Mouse (Mus musculus): ENCODE measurements around the gene Rftn1. TPM values are rescaled to one million over a fixed set of nuclear protein-coding genes. Genes with fewer than 3 reads are reported as not detected.

Gene Rftn1
- total and polyA plus RNA-seq, 3 experiments: 52.5 to 80.6 (median 60.5) TPM

DNA sequence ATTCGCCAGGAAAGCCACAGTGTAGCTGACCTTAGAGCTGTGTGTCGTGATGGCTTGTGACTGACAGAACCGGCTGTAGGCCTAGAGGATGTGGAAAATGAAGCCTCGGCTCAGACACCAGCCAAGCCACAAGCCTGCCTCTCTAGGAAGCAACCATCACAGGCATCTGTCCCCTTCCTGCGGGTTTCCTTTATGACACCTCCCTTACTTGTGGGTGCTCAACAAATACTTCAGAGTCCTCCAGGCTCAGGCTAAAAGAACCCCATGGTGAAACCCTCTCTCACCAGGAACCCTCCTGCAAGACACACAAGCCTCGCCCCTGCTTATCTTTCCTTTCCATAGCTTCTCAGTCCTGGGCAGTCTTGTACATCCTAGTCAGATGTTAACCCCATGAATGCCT lies 31.9 kb downstream of the Rftn1 start (continued):
- TF ChIP-seq MAX (IDR thresholded peaks at IDR 0.05; ENCODE audit: low read length) (no peak), HCFC1 (IDR thresholded peaks at IDR 0.05; ENCODE audit: low read depth, low read length) (no peak), ZKSCAN1 (IDR thresholded peaks at IDR 0.05; ENCODE audit: borderline replicate concordance, low read depth, low read length) (no peak), POLR2AphosphoS2 (IDR thresholded peaks at IDR 0.05; ENCODE audit: low read depth, low read length) (peak; percentile 15; the same call in 1 of the 2 replicates), UBTF (IDR thresholded peaks at IDR 0.05; ENCODE audit: low read depth, low read length) (no peak), EP300 (IDR thresholded peaks at IDR 0.05; ENCODE audit: low read length) (no peak), ZNF384 (IDR thresholded peaks at IDR 0.05; ENCODE audit: low read depth, low read length) (no peak)

DNA sequence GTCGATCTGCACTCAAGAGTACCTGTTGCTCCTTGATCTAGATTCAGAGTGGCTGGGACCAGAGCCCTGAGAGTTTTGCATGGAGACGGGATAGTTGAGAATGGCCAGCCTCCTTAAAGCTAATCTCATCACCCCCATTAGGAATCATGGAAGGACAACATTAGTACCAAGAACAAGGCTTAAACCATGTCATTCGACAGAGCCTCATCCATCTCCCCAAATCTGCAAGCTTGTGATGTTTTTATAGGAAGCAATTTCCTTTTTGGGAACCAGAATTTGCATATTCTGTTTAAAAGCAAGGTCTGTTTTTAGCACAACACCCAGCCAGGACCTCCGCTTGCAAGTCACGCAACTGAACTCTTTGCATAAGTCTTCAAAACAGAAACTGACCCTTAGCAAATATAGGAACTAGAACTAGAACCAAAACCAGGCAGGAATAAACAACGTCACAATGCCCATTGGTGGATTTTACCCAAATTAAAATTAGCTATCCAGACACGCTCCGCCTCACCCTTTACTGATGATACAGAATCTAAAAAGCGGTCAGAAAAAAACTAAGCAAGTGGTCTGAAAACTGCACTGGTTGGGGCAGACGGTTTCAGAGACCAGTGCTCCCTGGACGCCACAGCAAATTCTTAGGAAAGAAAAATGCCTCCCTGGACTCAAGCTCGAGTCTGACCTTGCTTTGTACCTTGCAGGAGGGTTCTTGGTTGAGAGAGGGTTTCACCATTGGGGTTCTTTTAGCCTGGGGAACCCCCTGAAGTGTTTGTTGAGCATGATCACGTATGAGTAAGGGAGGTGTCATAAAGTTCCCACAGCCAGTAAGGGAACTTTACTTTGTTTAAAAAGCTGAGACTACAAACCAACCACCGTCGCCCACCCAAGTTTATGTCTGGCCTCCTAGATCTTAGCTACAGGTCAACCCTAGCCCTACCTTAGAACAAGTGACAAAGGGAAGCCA lies 33.0 kb downstream of the Rftn1 start:
- peak overlapping the region; percentile 89 for H3K9ac ChIP-seq (ENCODE audit: insufficient read depth, low read depth)
- H3K9me3 ChIP-seq (replicated peaks; ENCODE audit: low read length): peaks cover 32% of the 10 kb centered on the region
- in situ Hi-C loops (cut with MboI; ENCODE audit: low pct_ligation_motif_present, low pct_unique_long_range_greater_than_20kb, low sequenced_read_pairs): no loop called here
- dilution Hi-C loops (cut with MboI; ENCODE audit: extremely low pct_ligation_motif_present, extremely low pct_unique_long_range_greater_than_20kb, low sequenced_read_pairs): no loop called here
- H3K4me3 ChIP-seq (replicated peaks in 1 of 3; ENCODE audit: low read depth in 2 of 3, low read length in 2 of 3, poor library complexity in 1 of 3): no peak overlapping the region
- peak overlapping the region; percentile 100 for H3K27ac ChIP-seq (ENCODE audit: insufficient read depth, low read depth)
- peaks cover 42 to 85% of the 10 kb centered on the region in 2 experiments for H3K4me1 ChIP-seq (ENCODE audit: control insufficient read depth in 1 of 2, insufficient read depth in 2 of 2)
- peak overlapping the region; percentile 48 for H3K4me2 ChIP-seq (ENCODE audit: insufficient read depth, low read depth, poor library complexity, severe bottlenecking)
- H3K27me3 ChIP-seq (replicated peaks): no peaks in the 10 kb centered on the region
- DNase-seq (ENCODE audit: extremely low read depth): peak; percentile 92
- peaks cover 65 to 79% of the 10 kb centered on the region in 2 experiments for H3K36me3 ChIP-seq (replicated peaks in 1 of 2; ENCODE audit: control insufficient read depth in 1 of 2, insufficient read depth in 1 of 2, low read length in 1 of 2)
- H3K79me2 ChIP-seq (replicated peaks; ENCODE audit: control insufficient read depth, extremely low read depth, insufficient read depth, poor library complexity, severe bottlenecking): peaks cover 74% of the 10 kb centered on the region
- TF ChIP-seq USF2 (conservative IDR thresholded peaks at IDR 0.05; ENCODE audit: low read depth, low read length) (no peak), USF1 (IDR thresholded peaks at IDR 0.05; ENCODE audit: low read depth, low read length) (no peak), BHLHE40 (IDR thresholded peaks at IDR 0.05; ENCODE audit: low read depth, low read length) (peak; percentile 94), CHD2 (IDR thresholded peaks at IDR 0.05; ENCODE audit: low read length) (peak; percentile 82), MYC (IDR thresholded peaks at IDR 0.05; ENCODE audit: low read depth, low read length) (no peak; the same call in 1 of the 2 replicates), EP300 (IDR thresholded peaks at IDR 0.05; ENCODE audit: low read length) (peak; percentile 96), ELF1 (IDR thresholded peaks at IDR 0.05; ENCODE audit: low read depth, low read length) (peak; percentile 61), UBTF (IDR thresholded peaks at IDR 0.05; ENCODE audit: low read depth, low read length) (no peak), ZC3H11A (IDR thresholded peaks at IDR 0.05; ENCODE audit: low read depth, low read length) (no peak), RCOR1 (conservative IDR thresholded peaks at IDR 0.05; ENCODE audit: low read depth, low read length) (no peak; the same call in 1 of the 2 replicates), NRF1 (IDR thresholded peaks at IDR 0.05; ENCODE audit: low read depth, low read length) (no peak), ZNF384 (IDR thresholded peaks at IDR 0.05; ENCODE audit: low read depth, low read length) (peak; percentile 64), PAX5 (IDR thresholded peaks at IDR 0.05; ENCODE audit: low read length) (no peak), CHD1 (IDR thresholded peaks at IDR 0.05; ENCODE audit: low read depth, low read length) (no peak), KAT2A (IDR thresholded peaks at IDR 0.05; ENCODE audit: insufficient replicate concordance, low read length) (0 out of 2 replicates have a peak, but pooled peaks have one; percentile 13), JUN (IDR thresholded peaks at IDR 0.05; ENCODE audit: insufficient read depth, low read depth, low read length) (peak; percentile 66; the same call in 1 of the 2 replicates), MAX (IDR thresholded peaks at IDR 0.05; ENCODE audit: low read length) (no peak), ZMIZ1 (IDR thresholded peaks at IDR 0.05; ENCODE audit: low read depth, low read length) (peak; percentile 85), CTCF (conservative IDR thresholded peaks at IDR 0.05 in 1 of 2, IDR thresholded peaks at IDR 0.05 in 1 of 2; ENCODE audit: low read depth in 2 of 2, low read length in 2 of 2) (no peak), TCF12 (IDR thresholded peaks at IDR 0.05; ENCODE audit: low read depth, low read length) (peak; percentile 94), RAD21 (IDR thresholded peaks at IDR 0.05; ENCODE audit: low read depth, low read length) (no peak; the same call in 1 of the 2 replicates), TBP (conservative IDR thresholded peaks at IDR 0.05; ENCODE audit: low read depth, low read length) (peak; percentile 89), MAZ (IDR thresholded peaks at IDR 0.05; ENCODE audit: low read depth, low read length) (peak; percentile 71), HCFC1 (IDR thresholded peaks at IDR 0.05; ENCODE audit: low read depth, low read length) (peak; percentile 44; the same call in 1 of the 2 replicates), GABPA (IDR thresholded peaks at IDR 0.05; ENCODE audit: insufficient replicate concordance, low read depth, low read length) (no peak), E2F4 (IDR thresholded peaks at IDR 0.05; ENCODE audit: insufficient replicate concordance, low read depth, low read length) (no peak; the same call in 1 of the 2 replicates), SIN3A (IDR thresholded peaks at IDR 0.05; ENCODE audit: low read length) (peak; percentile 84), ZKSCAN1 (IDR thresholded peaks at IDR 0.05; ENCODE audit: borderline replicate concordance, low read depth, low read length) (no peak), POLR2AphosphoS2 (IDR thresholded peaks at IDR 0.05; ENCODE audit: low read depth, low read length) (peak; percentile 12), MXI1 (IDR thresholded peaks at IDR 0.05; ENCODE audit: low read depth, low read length) (0 out of 2 replicates have a peak, but pooled peaks have one; percentile 40), SMC3 (IDR thresholded peaks at IDR 0.05; ENCODE audit: low read depth, low read length) (no peak), POLR2A (IDR thresholded peaks at IDR 0.05; ENCODE audit: low read depth, low read length) (no peak; the same call in none of the 2 replicates), NELFE (IDR thresholded peaks at IDR 0.05; ENCODE audit: low read depth, low read length) (0 out of 2 replicates have a peak, but pooled peaks have one; percentile 39)
